In the genomic region with DNA sequence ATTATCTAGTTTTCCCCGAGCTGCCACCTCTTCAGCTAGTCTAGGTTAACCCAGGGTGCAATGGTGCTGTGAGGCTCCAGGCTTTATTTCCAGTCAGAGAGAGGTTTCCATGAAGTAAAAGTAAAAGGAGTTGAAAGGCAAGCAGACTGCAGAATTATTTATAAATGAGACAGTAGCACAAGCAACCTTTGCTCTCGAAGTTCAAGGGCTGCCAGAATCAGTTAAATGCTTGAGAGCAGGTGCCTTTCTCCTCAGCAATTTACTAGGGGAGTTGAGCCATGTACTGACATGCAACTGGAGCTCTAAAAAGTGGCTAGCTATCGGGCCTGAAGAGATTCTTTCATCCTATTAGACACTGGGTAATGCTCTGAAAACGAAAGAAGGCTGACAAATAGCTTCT, we compare ENCODE assay signal across 21 mouse cellular contexts.
"Had no signal": no experiment of that assay in that cellular context is flagged by ENCODE, and none has a peak within 500 bp of the region (broad histone marks: within the 10 kb centered on the region; RNA-seq: fewer than 3 reads in every experiment).

No protein-coding gene starts in this region.

- H3K4me3 ChIP-seq: hindbrain, embryonic 13.5 days; intestine, embryonic 15.5 days; limb, embryonic 12.5 days; limb, embryonic 15.5 days; lung, embryonic 15.5 days; megakaryocyte, embryonic 14.5 days; midbrain, embryonic 10.5 days; midbrain, embryonic 13.5 days; myocyte; neural tube, embryonic 13.5 days had no signal

- H3K27me3 ChIP-seq: hindbrain, embryonic 13.5 days; intestine, embryonic 15.5 days; limb, embryonic 12.5 days; limb, embryonic 15.5 days; lung, embryonic 15.5 days; megakaryocyte, embryonic 14.5 days; midbrain, embryonic 13.5 days; neural tube, embryonic 13.5 days had no signal

- H3K4me2 ChIP-seq: hindbrain, embryonic 13.5 days; intestine, embryonic 15.5 days; limb, embryonic 12.5 days; limb, embryonic 15.5 days; lung, embryonic 15.5 days; midbrain, embryonic 13.5 days; neural tube, embryonic 13.5 days had no signal

- H3K36me3 ChIP-seq: intestine, embryonic 15.5 days had no signal

- ATAC-seq: hindbrain, embryonic 16.5 days; intestine, embryonic 15.5 days; midbrain, embryonic 13.5 days; midbrain, embryonic 16.5 days had no signal

- H3K4me1 ChIP-seq: intestine, embryonic 15.5 days had no signal

- H3K27ac ChIP-seq: hindbrain, embryonic 13.5 days; intestine, embryonic 15.5 days; kidney, postnatal 0 days; limb, embryonic 12.5 days; limb, embryonic 15.5 days; liver, embryonic 14.5 days; lung, embryonic 15.5 days; midbrain, embryonic 10.5 days; midbrain, embryonic 13.5 days; neural tube, embryonic 13.5 days had no signal

- DNase-seq: left cerebral cortex, postnatal 4 days; lung, postnatal 10 days; retina, postnatal 1 day; right cerebral cortex, postnatal 25 days; spleen, adult 18-20 months; thymus, adult 18-20 months; thymus, postnatal 36 days had no signal

- H3K9me3 ChIP-seq: hindbrain, embryonic 13.5 days; intestine, embryonic 15.5 days; limb, embryonic 12.5 days; limb, embryonic 15.5 days; lung, embryonic 15.5 days; megakaryocyte, embryonic 14.5 days; midbrain, embryonic 10.5 days; midbrain, embryonic 13.5 days; neural tube, embryonic 13.5 days had no signal

- H3K9ac ChIP-seq: hindbrain, embryonic 13.5 days; intestine, embryonic 15.5 days; limb, embryonic 12.5 days; limb, embryonic 15.5 days; liver, embryonic 14.5 days; lung, embryonic 15.5 days; midbrain, embryonic 13.5 days; neural tube, embryonic 13.5 days had no signal
